Mouse (Mus musculus) CH12.LX (cell line): ENCODE measurements at regions not wholly inside any gene's neighbourhood (a gene's known extent, or its start where the extent isn't known, plus 50 kb on each side); places are given as distances from the start of the nearest gene placed in this dataset.

Source experiments
- DNase-seq: peaks from one replicate; pipeline ENCODE4 v3.0.0-alpha.2; 2013; ENCODE audit errors: extremely low read depth
- H3K27ac ChIP-seq: 2 replicates; pipeline ENCODE4 v1.5.1; 2012; ENCODE audit warnings: low read depth, mild to moderate bottlenecking, control low read depth, moderate library complexity; ENCODE audit not compliant: insufficient read depth
- H3K27me3 ChIP-seq: replicated peaks from 2 replicates; pipeline ENCODE3; 2012; ENCODE audit warnings: inconsistent platforms
- H3K36me3 ChIP-seq, 2 experiments: replicated peaks in 1 of 2; 2 replicates each; pipeline versions ENCODE3 to v1.6.1; 2012; ENCODE audit warnings: inconsistent platforms in 1 of 2, low read length in 1 of 2, mild to moderate bottlenecking in 1 of 2, mixed read lengths in 1 of 2, moderate library complexity in 1 of 2; ENCODE audit not compliant: control insufficient read depth in 1 of 2, insufficient read depth in 1 of 2
- H3K4me1 ChIP-seq, 2 experiments: 2 replicates each; pipeline ENCODE4 v1.6.1; 2012; ENCODE audit warnings: inconsistent platforms in 1 of 2, moderate library complexity in 1 of 2; ENCODE audit not compliant: insufficient read depth in 2 of 2, control insufficient read depth in 1 of 2
- H3K4me2 ChIP-seq: 2 replicates; pipeline ENCODE4 v1.6.1; 2012; ENCODE audit warnings: low read depth, mild to moderate bottlenecking, control low read depth; ENCODE audit not compliant: poor library complexity, insufficient read depth, severe bottlenecking
- H3K4me3 ChIP-seq, 3 experiments: fragments of 150-350 bp in 1 of 3; sonication (generic) in 1 of 3; replicated peaks in 1 of 3; 2 replicates each; pipeline versions ENCODE3 to v1.5.1; 2011 to 2012; ENCODE audit warnings: low read depth in 2 of 3, low read length in 2 of 3, mild to moderate bottlenecking in 2 of 3, moderate library complexity in 2 of 3, control low read depth in 1 of 3, improper control_type of control experiment in 1 of 3, inconsistent platforms in 1 of 3, mixed read lengths in 1 of 3; ENCODE audit not compliant: poor library complexity in 1 of 3
- H3K79me2 ChIP-seq: replicated peaks from 2 replicates; pipeline ENCODE4 v1.6.1; 2012; ENCODE audit warnings: mild to moderate bottlenecking, moderate library complexity; ENCODE audit not compliant: control insufficient read depth, poor library complexity, insufficient read depth, severe bottlenecking; ENCODE audit errors: extremely low read depth
- H3K9ac ChIP-seq: 2 replicates; pipeline ENCODE4 v1.6.1; 2012; ENCODE audit warnings: low read depth, mild to moderate bottlenecking, control low read depth, moderate library complexity; ENCODE audit not compliant: insufficient read depth
- H3K9me3 ChIP-seq: replicated peaks from 2 replicates; pipeline ENCODE3; 2012; ENCODE audit warnings: low read length, inconsistent platforms, mixed read lengths
- ETS1 ChIP-seq: conservative IDR thresholded peaks from 2 replicates; pipeline ENCODE4 v1.6.1; 2012; ENCODE audit warnings: low read depth, mild to moderate bottlenecking, inconsistent platforms, low read length, improper control_type of control experiment, moderate library complexity
- HCFC1 ChIP-seq: IDR thresholded peaks from 2 replicates; pipeline ENCODE4 v1.6.1; 2012; ENCODE audit warnings: low read depth, mild to moderate bottlenecking, inconsistent platforms, low read length, improper control_type of control experiment
- JUN ChIP-seq: IDR thresholded peaks from 2 replicates; pipeline ENCODE4 v1.6.1; 2011; ENCODE audit warnings: low read depth, mild to moderate bottlenecking, low read length, improper control_type of control experiment, moderate library complexity; ENCODE audit not compliant: insufficient read depth
- KAT2A ChIP-seq: IDR thresholded peaks from 2 replicates; pipeline ENCODE4 v1.6.1; 2012; ENCODE audit warnings: low read length, improper control_type of control experiment, inconsistent platforms; ENCODE audit not compliant: insufficient replicate concordance
- MAFK ChIP-seq: IDR thresholded peaks from 2 replicates; pipeline ENCODE4 v1.6.1; 2011; ENCODE audit warnings: low read length, improper control_type of control experiment; ENCODE audit not compliant: insufficient replicate concordance
- MEF2A ChIP-seq: IDR thresholded peaks from 2 replicates; pipeline ENCODE4 v1.6.1; 2014; ENCODE audit warnings: low read depth, mild to moderate bottlenecking, inconsistent platforms, low read length, improper control_type of control experiment, borderline replicate concordance
- NELFE ChIP-seq: IDR thresholded peaks from 2 replicates; pipeline ENCODE4 v1.6.1; 2011; ENCODE audit warnings: low read depth, low read length, improper control_type of control experiment
- NRF1 ChIP-seq: IDR thresholded peaks from 2 replicates; pipeline ENCODE4 v1.6.1; 2014; ENCODE audit warnings: low read depth, mild to moderate bottlenecking, inconsistent platforms, low read length, improper control_type of control experiment, moderate library complexity
- POLR2A ChIP-seq: IDR thresholded peaks from 2 replicates; pipeline ENCODE4 v1.6.1; 2011; ENCODE audit warnings: low read depth, mild to moderate bottlenecking, improper control_type of control experiment, low read length
- POLR2AphosphoS2 ChIP-seq: IDR thresholded peaks from 2 replicates; pipeline ENCODE4 v1.6.1; 2011; ENCODE audit warnings: low read depth, low read length, improper control_type of control experiment
- RAD21 ChIP-seq: IDR thresholded peaks from 2 replicates; pipeline ENCODE4 v1.6.1; 2011; ENCODE audit warnings: low read depth, mild to moderate bottlenecking, low read length, improper control_type of control experiment, moderate library complexity
- USF1 ChIP-seq: IDR thresholded peaks from 2 replicates; pipeline ENCODE4 v1.6.1; 2014; ENCODE audit warnings: low read depth, mild to moderate bottlenecking, inconsistent platforms, low read length, improper control_type of control experiment
- ZMIZ1 ChIP-seq: IDR thresholded peaks from 2 replicates; pipeline ENCODE4 v1.6.1; 2012; ENCODE audit warnings: low read depth, mild to moderate bottlenecking, inconsistent platforms, low read length, improper control_type of control experiment
- dilution Hi-C: fragments of 300-500 bp; cut with MboI; formaldehyde crosslinking; loops from 2 replicates; pipeline ENCODE4 v1.14.3; 2020; ENCODE audit warnings: low sequenced_read_pairs; ENCODE audit not compliant: extremely low pct_unique_long_range_greater_than_20kb, extremely low pct_ligation_motif_present
- in situ Hi-C: fragments of 300-500 bp; cut with MboI; formaldehyde crosslinking; loops from 3 replicates; pipeline ENCODE4 v1.14.3; 2019; ENCODE audit warnings: low sequenced_read_pairs, low pct_ligation_motif_present, low pct_unique_long_range_greater_than_20kb, mixed read lengths

GRCm38 (mm10) chr5:4664918-4665317 is 92.9 kb downstream of the Fzd1 start:
- Histone ChIP-seq H3K4me1 (no peaks in the 10 kb centered on the region), H3K27me3 (no peaks in the 10 kb centered on the region), H3K79me2 (no peaks in the 10 kb centered on the region), H3K9ac (no peak overlapping the region), H3K36me3 (no peaks in the 10 kb centered on the region), H3K4me3 (no peak overlapping the region), H3K4me2 (no peak overlapping the region), H3K9me3 (no peaks in the 10 kb centered on the region), H3K27ac (no peak overlapping the region)
- TF ChIP-seq ZMIZ1 (no peak), RAD21 (no peak), MAFK (no peak), USF1 (no peak), HCFC1 (no peak), NRF1 (no peak), POLR2AphosphoS2 (no peak), JUN (no peak), KAT2A (no peak)
- in situ Hi-C loops, result no loop called here
- no peak for DNase-seq
- dilution Hi-C loops, result no loop called here

DNA sequence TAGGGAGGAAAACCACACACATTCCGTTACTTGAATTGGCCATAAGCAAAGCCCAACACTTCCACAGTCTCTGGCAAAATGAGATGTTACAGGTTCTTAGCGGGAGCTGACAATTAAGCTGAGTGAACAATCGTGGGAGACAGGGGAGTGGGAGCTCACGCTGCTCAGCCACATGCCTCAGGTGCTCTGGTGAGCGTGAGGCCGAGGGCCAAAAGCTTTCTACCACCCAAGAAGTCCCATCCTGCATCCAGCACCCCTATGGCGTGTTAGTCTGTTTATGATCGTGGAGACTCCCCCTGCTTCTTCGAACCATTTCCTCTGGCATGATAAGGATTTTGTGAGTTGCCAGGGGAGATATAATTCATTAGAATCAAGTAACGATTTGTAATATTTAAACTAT is 93.3 kb downstream of the Fzd1 start:
- Histone ChIP-seq H3K4me3 (no peak overlapping the region), H3K4me2 (no peak overlapping the region)
- DNase-seq, result no peak
- TF ChIP-seq MEF2A (no peak), POLR2A (no peak), HCFC1 (no peak)
- TF ChIP-seq, all 38 proteins: peak for 0
- Histone ChIP-seq H3K27me3 (no peaks in the 10 kb centered on the region), H3K27ac (no peak overlapping the region), H3K9ac (no peak overlapping the region), H3K9me3 (no peaks in the 10 kb centered on the region), H3K79me2 (no peaks in the 10 kb centered on the region), H3K4me1 (no peaks in the 10 kb centered on the region), H3K36me3 (no peaks in the 10 kb centered on the region)
- in situ Hi-C loops, result no loop called here
- dilution Hi-C loops, result no loop called here

DNA sequence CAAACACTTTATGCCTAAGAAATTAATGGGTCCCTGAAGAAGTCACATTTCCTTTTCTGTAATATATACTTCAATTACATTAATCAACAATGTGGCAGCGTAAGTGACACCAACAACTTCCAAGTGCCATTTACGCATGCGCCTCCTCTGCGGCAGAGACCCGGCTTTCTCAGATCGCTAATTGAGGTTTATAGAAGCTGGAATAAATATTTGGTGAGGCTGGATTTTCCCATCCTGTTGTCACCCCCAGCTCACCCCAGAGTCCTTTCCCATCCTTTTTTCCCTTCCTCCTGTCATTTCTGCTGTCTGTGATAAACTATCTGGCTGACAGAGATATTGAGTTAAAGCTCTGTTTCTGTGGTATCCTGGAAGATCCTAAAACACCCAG is 95.6 kb downstream of the Fzd1 start:
- no peak for TF ChIP-seq NELFE
- no peak for TF ChIP-seq ETS1

More for the DNA sequence above, 95.6 kb downstream of the Fzd1 start:
- no peak for DNase-seq
- Histone ChIP-seq H3K9ac (no peak overlapping the region), H3K79me2 (no peaks in the 10 kb centered on the region), H3K9me3 (no peaks in the 10 kb centered on the region), H3K4me2 (no peak overlapping the region), H3K4me1 (no peaks in the 10 kb centered on the region), H3K4me3 (no peak overlapping the region), H3K36me3 (no peaks in the 10 kb centered on the region), H3K27ac (no peak overlapping the region), H3K27me3 (no peaks in the 10 kb centered on the region)
- dilution Hi-C loops (no loop called here), in situ Hi-C loops (no loop called here)
